Mouse (Mus musculus): ENCODE data around the gene Prss21. TPM values are rescaled to one million over a fixed set of nuclear protein-coding genes. Genes with fewer than 3 reads are reported as not detected.

Prss21 gene
- polyA plus RNA-seq, 1 experiment from 2014 or later = not detected

- H3K36me3 ChIP-seq (ENCODE audit: control insufficient read depth, insufficient read depth, low read length) = peaks cover 18% of the 10 kb centered on the region
- H3K27ac ChIP-seq (ENCODE audit: low read length) = peak within 1 kb of the TSS; percentile 97
- H3K4me2 ChIP-seq (ENCODE audit: low read depth, low read length) = peak within 1 kb of the TSS; percentile 85
- H3K9me3 ChIP-seq (replicated peaks; ENCODE audit: control insufficient read depth, low read length) = no peaks in the 10 kb centered on the region
- peaks cover 14% of the 10 kb centered on the region for H3K4me1 ChIP-seq (ENCODE audit: control insufficient read depth, insufficient read depth, low read length)
- H3K9ac ChIP-seq (ENCODE audit: low read length) = peak within 1 kb of the TSS; percentile 85
- H3K4me3 ChIP-seq (replicated peaks; ENCODE audit: low read length) = peak within 1 kb of the TSS; percentile 88
- ATAC-seq (ENCODE audit: insufficient read depth, low FRiP score) = peak; percentile 97
- under 1% methylated on average over 24 of the region's 42 CpGs for WGBS
- H3K27me3 ChIP-seq (ENCODE audit: control insufficient read depth, insufficient read depth, low read length) = peaks cover 7% of the 10 kb centered on the region
These were observed 38.7 kb upstream of the Prss21 start, which contains the start of gene Elob for GRCm38 (mm10) chr17:23829064-23829619. TSS of gene Elob (minus strand) at chr17:23829136.

GRCm38 (mm10) chr17:23831201-23831600 lies 36.7 kb upstream of the Prss21 start:
- WGBS = 90% methylated on average over 1 of the region's 1 CpGs
- peaks cover 3% of the 10 kb centered on the region; the same call in 1 of the 2 replicates for H3K36me3 ChIP-seq (ENCODE audit: control insufficient read depth, insufficient read depth, low read length)
- no peak overlapping the region for H3K9ac ChIP-seq (ENCODE audit: low read length)
- H3K4me2 ChIP-seq (ENCODE audit: low read depth, low read length) = no peak overlapping the region
- no peaks in the 10 kb centered on the region for H3K9me3 ChIP-seq (replicated peaks; ENCODE audit: control insufficient read depth, low read length)
- no peak overlapping the region for H3K27ac ChIP-seq (ENCODE audit: low read length)
- peaks cover 14% of the 10 kb centered on the region for H3K4me1 ChIP-seq (ENCODE audit: control insufficient read depth, insufficient read depth, low read length)
- no peak overlapping the region for H3K4me3 ChIP-seq (replicated peaks; ENCODE audit: low read length)
- H3K27me3 ChIP-seq (ENCODE audit: control insufficient read depth, insufficient read depth, low read length) = peaks cover 7% of the 10 kb centered on the region
- no peak for ATAC-seq (ENCODE audit: insufficient read depth, low FRiP score)

DNA sequence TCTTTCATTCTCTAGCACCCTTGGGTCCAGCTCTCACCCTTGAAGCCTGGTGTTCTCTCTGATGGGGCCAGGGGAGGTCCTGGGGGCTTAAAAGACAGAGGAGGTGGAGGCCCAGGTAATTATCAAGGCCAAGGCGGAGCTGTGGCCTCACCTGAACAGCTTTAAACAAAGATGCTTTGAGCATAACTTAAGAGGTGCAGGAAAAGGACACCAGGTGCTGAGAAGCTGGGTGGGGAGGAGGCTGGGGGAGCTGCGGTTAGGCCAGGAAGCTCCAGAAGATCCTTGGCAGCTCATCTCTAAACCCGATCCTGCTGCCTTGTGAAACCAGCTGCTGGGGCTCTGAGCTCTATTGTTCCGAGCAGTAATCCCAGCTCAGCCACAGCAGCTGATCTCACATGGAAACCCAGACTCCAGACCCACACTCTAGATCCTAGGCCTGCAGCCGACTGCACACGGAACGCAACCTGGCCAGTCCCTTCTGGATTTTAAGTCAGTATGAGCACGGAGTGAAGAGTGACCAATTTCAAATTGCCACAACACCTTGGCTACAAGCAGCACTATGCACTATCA lies 31.8 kb upstream of the Prss21 start, which contains the start of gene Prss33:
TSS of gene Prss33 (minus strand) at position 51 of the 570 bp plus-strand sequence.
- Histone ChIP-seq H3K4me1 (ENCODE audit: control insufficient read depth, insufficient read depth, low read length) (no peaks in the 10 kb centered on the region), H3K36me3 (ENCODE audit: control insufficient read depth, insufficient read depth, low read length) (no peaks in the 10 kb centered on the region), H3K9ac (ENCODE audit: low read length) (no peak within 1 kb of the TSS), H3K9me3 (replicated peaks; ENCODE audit: control insufficient read depth, low read length) (no peaks in the 10 kb centered on the region), H3K4me3 (replicated peaks; ENCODE audit: low read length) (no peak within 1 kb of the TSS), H3K27me3 (ENCODE audit: control insufficient read depth, insufficient read depth, low read length) (peaks cover 7% of the 10 kb centered on the region), H3K27ac (ENCODE audit: low read length) (no peak within 1 kb of the TSS), H3K4me2 (ENCODE audit: low read depth, low read length) (no peak within 1 kb of the TSS)
- no peak for ATAC-seq (ENCODE audit: insufficient read depth, low FRiP score)
- WGBS = 56% methylated on average over 8 of the region's 8 CpGs

- WGBS = 32% methylated on average over 4 of the region's 4 CpGs
- H3K36me3 ChIP-seq (ENCODE audit: control insufficient read depth, insufficient read depth, low read length) = no peaks in the 10 kb centered on the region
- no peaks in the 10 kb centered on the region for H3K27me3 ChIP-seq (ENCODE audit: control insufficient read depth, insufficient read depth, low read length)
- no peaks in the 10 kb centered on the region for H3K4me1 ChIP-seq (ENCODE audit: control insufficient read depth, insufficient read depth, low read length)
- H3K4me2 ChIP-seq (ENCODE audit: low read depth, low read length) = no peak overlapping the region
- peak overlapping the region; percentile 40 for H3K27ac ChIP-seq (ENCODE audit: low read length)
- ATAC-seq (ENCODE audit: insufficient read depth, low FRiP score) = 0 out of 2 replicates have a peak, but pooled peaks have one; percentile 4
- H3K4me3 ChIP-seq (replicated peaks; ENCODE audit: low read length) = no peak overlapping the region
- H3K9me3 ChIP-seq (replicated peaks; ENCODE audit: control insufficient read depth, low read length) = no peaks in the 10 kb centered on the region
- no peak overlapping the region for H3K9ac ChIP-seq (ENCODE audit: low read length)
These were observed 26.7 kb upstream of the Prss21 start for GRCm38 (mm10) chr17:23841145-23841544.

DNA sequence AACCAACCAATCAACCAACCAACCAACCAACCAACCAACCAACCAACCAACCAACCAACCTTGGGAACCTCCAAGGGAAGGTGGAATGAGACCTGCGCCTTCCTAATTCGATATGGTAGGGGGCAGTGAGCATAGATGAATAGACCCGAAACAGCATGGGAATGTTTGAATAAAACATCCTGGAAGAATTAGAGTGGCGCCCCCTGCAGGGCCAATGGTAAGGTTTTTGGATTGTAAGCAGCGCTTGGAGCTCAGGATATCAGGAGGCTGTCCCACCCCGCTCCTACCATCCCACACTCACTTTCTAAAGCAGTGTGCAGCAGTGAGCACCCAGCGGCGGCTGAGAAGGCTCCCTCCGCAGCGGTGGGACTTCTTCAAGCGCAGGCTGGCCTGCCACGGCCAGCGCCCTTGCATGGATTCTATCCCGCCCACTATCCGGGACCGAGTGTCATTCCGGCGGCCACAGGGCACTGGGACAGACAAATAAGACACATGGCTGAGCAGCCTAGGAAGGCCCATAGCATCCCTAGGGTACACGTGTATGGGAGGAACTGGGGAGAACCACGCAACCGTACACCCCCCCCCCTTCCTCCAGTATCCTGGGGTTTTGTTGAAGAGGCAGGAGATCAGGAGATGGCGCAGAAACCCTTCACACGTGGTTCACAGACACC lies 24.6 kb upstream of the Prss21 start:
- no peak overlapping the region for H3K4me2 ChIP-seq (ENCODE audit: low read depth, low read length)
- 50% methylated on average over 23 of the region's 23 CpGs for WGBS
- H3K36me3 ChIP-seq (ENCODE audit: control insufficient read depth, insufficient read depth, low read length) = no peaks in the 10 kb centered on the region
- H3K27me3 ChIP-seq (ENCODE audit: control insufficient read depth, insufficient read depth, low read length) = no peaks in the 10 kb centered on the region
- ATAC-seq (ENCODE audit: insufficient read depth, low FRiP score) = no peak
- H3K9me3 ChIP-seq (replicated peaks; ENCODE audit: control insufficient read depth, low read length) = no peaks in the 10 kb centered on the region
- no peak overlapping the region for H3K27ac ChIP-seq (ENCODE audit: low read length)
- H3K9ac ChIP-seq (ENCODE audit: low read length) = no peak overlapping the region
- H3K4me1 ChIP-seq (ENCODE audit: control insufficient read depth, insufficient read depth, low read length) = no peaks in the 10 kb centered on the region
- H3K4me3 ChIP-seq (replicated peaks; ENCODE audit: low read length) = no peak overlapping the region

DNA sequence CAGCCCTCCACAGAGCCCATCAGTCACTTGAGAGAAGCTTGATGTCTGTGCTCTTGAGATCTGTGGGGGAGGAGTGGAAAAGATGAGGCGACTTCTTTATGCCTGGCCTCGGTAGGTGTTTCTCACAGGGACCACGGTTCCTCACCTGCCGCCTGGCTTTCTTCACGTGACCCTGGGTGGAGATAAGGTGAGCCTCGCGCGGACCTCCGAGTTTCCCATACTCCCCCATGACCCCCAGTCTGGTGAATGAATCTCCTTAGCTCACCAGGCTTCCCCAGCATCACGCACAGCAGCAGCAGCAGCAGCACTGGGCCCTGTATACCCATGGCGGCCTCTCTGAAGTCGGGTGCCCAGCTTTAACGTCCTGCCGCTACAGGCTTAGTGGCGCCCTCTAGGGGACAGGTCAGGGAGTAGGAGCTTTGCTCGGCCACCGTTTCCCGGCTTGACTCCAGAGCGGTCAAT lies 24.0 kb upstream of the Prss21 start, which contains the start of the genes Prss32 and Prss41:
TSS of gene Prss32 (plus strand) at position 44 of the 462 bp plus-strand sequence.
TSS of gene Prss41 (minus strand) at position 361 of the 462 bp plus-strand sequence.
- Histone ChIP-seq H3K27me3 (ENCODE audit: control insufficient read depth, insufficient read depth, low read length) (no peaks in the 10 kb centered on the region), H3K4me1 (ENCODE audit: control insufficient read depth, insufficient read depth, low read length) (no peaks in the 10 kb centered on the region), H3K4me3 (replicated peaks; ENCODE audit: low read length) (no peak within 1 kb of the TSS), H3K36me3 (ENCODE audit: control insufficient read depth, insufficient read depth, low read length) (no peaks in the 10 kb centered on the region), H3K27ac (ENCODE audit: low read length) (no peak within 1 kb of the TSS), H3K9me3 (replicated peaks; ENCODE audit: control insufficient read depth, low read length) (no peaks in the 10 kb centered on the region), H3K4me2 (ENCODE audit: low read depth, low read length) (peak within 1 kb of the TSS; percentile 30; the same call in 1 of the 2 replicates), H3K9ac (ENCODE audit: low read length) (no peak within 1 kb of the TSS)
- WGBS = 13% methylated on average over 19 of the region's 19 CpGs
- no peak for ATAC-seq (ENCODE audit: insufficient read depth, low FRiP score)

DNA sequence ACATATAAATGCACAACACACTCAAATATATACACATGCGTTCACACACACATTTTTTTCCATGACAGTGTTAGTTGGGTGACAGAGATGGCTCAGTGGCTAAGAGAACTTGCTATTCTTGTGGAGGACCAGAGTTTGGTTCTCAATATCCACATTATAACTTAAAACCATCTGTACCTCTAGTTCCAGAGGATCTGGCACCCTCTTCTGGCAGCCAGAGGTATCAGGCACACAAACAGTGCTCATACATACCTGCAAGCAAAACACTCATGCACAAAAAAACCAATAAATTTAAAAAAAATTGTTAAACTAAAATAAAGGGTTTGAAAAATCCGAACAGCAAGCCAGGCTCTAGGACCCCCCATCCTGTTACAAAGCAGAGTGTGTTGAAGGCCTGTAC lies 17.8 kb upstream of the Prss21 start:
- no peaks in the 10 kb centered on the region for H3K4me1 ChIP-seq (ENCODE audit: control insufficient read depth, insufficient read depth, low read length)
- H3K27ac ChIP-seq (ENCODE audit: low read length) = no peak overlapping the region
- no peak for ATAC-seq (ENCODE audit: insufficient read depth, low FRiP score)
- no peak overlapping the region for H3K9ac ChIP-seq (ENCODE audit: low read length)
- H3K27me3 ChIP-seq (ENCODE audit: control insufficient read depth, insufficient read depth, low read length) = no peaks in the 10 kb centered on the region
- H3K9me3 ChIP-seq (replicated peaks; ENCODE audit: control insufficient read depth, low read length) = no peaks in the 10 kb centered on the region
- 68% methylated on average over 2 of the region's 2 CpGs for WGBS
- no peaks in the 10 kb centered on the region for H3K36me3 ChIP-seq (ENCODE audit: control insufficient read depth, insufficient read depth, low read length)
- H3K4me3 ChIP-seq (replicated peaks; ENCODE audit: low read length) = no peak overlapping the region
- H3K4me2 ChIP-seq (ENCODE audit: low read depth, low read length) = no peak overlapping the region

DNA sequence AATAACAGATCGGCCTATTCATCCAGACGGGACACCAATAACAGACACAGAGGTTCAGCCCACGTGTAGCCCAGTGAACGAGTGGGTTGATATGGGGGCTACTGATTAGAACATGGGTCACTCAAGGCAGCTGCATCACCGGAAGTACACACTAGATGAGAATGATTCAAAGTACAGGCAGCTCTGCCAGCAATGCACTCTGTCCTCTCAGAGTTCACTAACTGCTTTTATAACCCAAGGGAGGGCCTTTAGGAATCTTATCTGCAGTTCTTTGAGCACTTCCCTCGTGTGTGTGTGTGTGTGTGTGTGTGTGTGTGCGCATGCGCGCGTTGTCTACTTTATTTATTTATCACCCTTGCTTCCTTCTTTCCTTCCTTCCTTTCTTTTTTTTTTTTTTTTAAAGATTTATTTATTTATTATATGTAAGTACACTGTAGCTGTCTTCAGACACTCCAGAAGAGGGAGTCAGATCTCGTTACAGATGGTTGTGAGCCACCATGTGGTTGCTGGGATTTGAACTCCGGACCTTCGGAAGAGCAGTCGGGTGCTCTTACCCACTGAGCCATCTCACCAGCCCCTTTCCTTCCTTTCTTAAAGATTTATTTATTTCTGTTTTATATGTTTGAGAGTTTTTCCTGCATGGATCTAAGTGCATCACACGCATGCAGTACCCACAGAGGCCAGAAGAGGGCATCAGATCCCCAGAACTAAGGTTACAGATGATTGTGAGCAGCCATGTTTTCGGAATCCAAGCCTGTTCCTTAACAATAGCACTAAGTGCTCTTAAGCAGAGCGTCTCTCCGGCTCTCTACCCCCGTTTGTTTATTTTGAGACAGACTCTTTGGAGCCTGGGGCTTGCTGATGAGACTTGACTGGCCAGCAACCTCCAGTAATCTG lies 16.8 kb upstream of the Prss21 start:
- H3K4me2 ChIP-seq (ENCODE audit: low read depth, low read length) = no peak overlapping the region
- no peak overlapping the region for H3K9ac ChIP-seq (ENCODE audit: low read length)
- H3K27me3 ChIP-seq (ENCODE audit: control insufficient read depth, insufficient read depth, low read length) = no peaks in the 10 kb centered on the region
- H3K27ac ChIP-seq (ENCODE audit: low read length) = no peak overlapping the region
- no peaks in the 10 kb centered on the region for H3K36me3 ChIP-seq (ENCODE audit: control insufficient read depth, insufficient read depth, low read length)
- H3K9me3 ChIP-seq (replicated peaks; ENCODE audit: control insufficient read depth, low read length) = no peaks in the 10 kb centered on the region
- no peak; the same call in 1 of the 2 replicates for ATAC-seq (ENCODE audit: insufficient read depth, low FRiP score)
- WGBS = 52% methylated on average over 18 of the region's 19 CpGs
- H3K4me3 ChIP-seq (replicated peaks; ENCODE audit: low read length) = no peak overlapping the region
- H3K4me1 ChIP-seq (ENCODE audit: control insufficient read depth, insufficient read depth, low read length) = no peaks in the 10 kb centered on the region
